Mouse (Mus musculus): ENCODE data around the gene Adcy2.

DNA sequence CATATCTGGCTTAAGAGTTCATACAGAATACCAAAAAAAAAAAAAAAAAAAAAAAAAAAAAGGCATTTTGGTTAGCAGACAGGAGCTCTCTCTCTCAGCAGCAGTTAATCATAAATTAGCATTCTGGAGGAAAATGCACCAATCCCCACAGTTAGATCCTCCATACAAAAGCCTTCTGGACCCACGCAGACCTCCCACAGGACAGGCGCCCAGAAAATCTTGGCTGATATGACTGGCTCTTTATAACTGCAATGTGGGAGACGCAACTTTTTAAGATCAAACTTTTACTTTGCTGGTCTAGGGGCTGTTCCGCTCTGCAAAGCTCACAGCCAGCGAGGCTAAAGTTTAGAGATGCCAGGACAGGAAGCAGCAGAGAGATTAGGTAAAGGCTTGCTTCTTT is 37.8 kb downstream of the Adcy2 start:
- TF ChIP-seq CTCF (conservative IDR thresholded peaks at IDR 0.05; ENCODE audit: low read length) = no peak
- TF ChIP-seq NANOG (IDR thresholded peaks at IDR 0.05; ENCODE audit: borderline replicate concordance, low read length) = no peak
- no peak for TF ChIP-seq POU5F1 (IDR thresholded peaks at IDR 0.05; ENCODE audit: borderline replicate concordance, low read length)
